9 mouse cellular contexts compared by ENCODE assay signal in the genomic region with DNA sequence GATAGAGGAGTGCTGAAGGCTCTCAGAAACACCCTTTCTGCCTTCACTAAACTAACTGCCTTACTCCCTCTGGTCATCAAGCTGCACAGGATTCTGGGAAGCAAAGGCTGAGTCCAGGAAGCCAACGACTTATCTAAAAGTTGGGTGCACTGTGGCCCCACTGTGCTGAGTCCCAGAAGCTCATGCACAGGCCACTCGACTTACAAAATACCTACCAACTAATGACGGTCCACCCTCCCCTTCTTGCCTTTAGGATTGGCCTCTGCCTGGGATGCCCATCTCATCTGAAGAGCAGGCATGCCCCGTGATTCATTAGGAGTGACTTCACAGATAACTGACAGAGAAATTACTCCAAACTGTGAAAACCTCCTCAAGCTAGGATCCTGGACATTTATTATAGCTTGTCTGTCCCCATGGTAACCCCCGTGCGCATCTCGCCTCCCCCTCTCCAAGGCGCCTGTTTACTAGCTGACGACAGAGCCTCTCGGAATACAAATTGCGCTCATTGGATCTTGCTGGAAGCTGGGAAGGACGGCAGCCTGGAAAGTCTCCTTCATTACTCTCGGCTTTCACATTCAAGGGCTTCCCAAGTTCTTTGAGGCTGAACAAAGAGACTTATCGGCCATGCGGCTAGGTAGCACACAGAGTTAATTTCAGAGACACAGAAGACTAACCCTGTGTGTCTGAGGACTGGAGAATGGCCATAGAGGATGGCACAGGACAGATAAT.
DNase-seq lines count a peak whose midpoint lies in the region; ATAC-seq and TF ChIP-seq lines count a peak whose summit lies in the region.
"Had no signal": no experiment of that assay in that cellular context is flagged by ENCODE, and none has a peak within 500 bp of the region (broad histone marks: within the 10 kb centered on the region; RNA-seq: fewer than 3 reads in every experiment).

No protein-coding gene starts in this region.

- peak overlapping the region; percentile 80 for H3K27ac ChIP-seq in olfactory bulb, adult 2 months (ENCODE audit: insufficient read depth, low read depth, low read length)
- H3K27ac ChIP-seq in intestine, embryonic 15.5 days: no peak overlapping the region
- H3K27ac ChIP-seq: liver, embryonic 15.5 days had no signal

- no peak for TF ChIP-seq CTCF in olfactory bulb, adult 2 months (IDR thresholded peaks at IDR 0.05; ENCODE audit: insufficient read depth, low read depth, low read length)

- no peaks in the 10 kb centered on the region for H3K36me3 ChIP-seq in intestine, embryonic 15.5 days
- H3K36me3 ChIP-seq: liver, embryonic 15.5 days had no signal

- H3K4me2 ChIP-seq in intestine, embryonic 15.5 days (replicated peaks): no peak overlapping the region
- H3K4me2 ChIP-seq: liver, embryonic 15.5 days had no signal

- ATAC-seq in intestine, embryonic 15.5 days: no peak

- H3K4me3 ChIP-seq in olfactory bulb, adult 2 months (ENCODE audit: insufficient read depth, low read depth, low read length): no peak overlapping the region
- H3K4me3 ChIP-seq in intestine, embryonic 15.5 days (replicated peaks): no peak overlapping the region
- H3K4me3 ChIP-seq: liver, embryonic 15.5 days had no signal

- H3K27me3 ChIP-seq in intestine, embryonic 15.5 days (replicated peaks): no peaks in the 10 kb centered on the region

- peaks cover 11% of the 10 kb centered on the region for H3K4me1 ChIP-seq in olfactory bulb, adult 2 months (ENCODE audit: control insufficient read depth, insufficient read depth, low read length)
- no peaks in the 10 kb centered on the region for H3K4me1 ChIP-seq in intestine, embryonic 15.5 days (replicated peaks)
- H3K4me1 ChIP-seq: liver, embryonic 15.5 days had no signal

- peak; percentile 35 for DNase-seq in embryo, embryonic 10 days (ENCODE audit: low spot score)
- no peak for DNase-seq in embryo, embryonic 9.5 days (ENCODE audit: extremely low spot score)
- DNase-seq in frontal cortex, postnatal 14 days (ENCODE audit: low spot score in 2 of 2): peak; percentile 37 to 51
- peak; percentile 63 to 68 for DNase-seq in left cerebral cortex, postnatal 10 days (ENCODE audit: extremely low spot score in 1 of 2, low spot score in 2 of 2)
- DNase-seq in heart, adult 9 months (ENCODE audit: low spot score in 2 of 2): no peak
- no peak for DNase-seq in spleen, postnatal 36 days (ENCODE audit: low spot score in 2 of 2)

- TF ChIP-seq POLR2A in olfactory bulb, adult 2 months (IDR thresholded peaks at IDR 0.05; ENCODE audit: insufficient read depth, low read depth, low read length): no peak

- 23% methylated on average over 15 of the region's 15 CpGs for WGBS in olfactory bulb, adult 2 months
- WGBS in intestine, embryonic 15.5 days: 53% methylated on average over 15 of the region's 15 CpGs

- H3K9ac ChIP-seq in intestine, embryonic 15.5 days: no peak overlapping the region
- H3K9ac ChIP-seq: liver, embryonic 15.5 days had no signal

- intact Hi-C loops in left cerebral cortex, postnatal 10 days (cut with DNase I): no loop called here

- H3K9me3 ChIP-seq in intestine, embryonic 15.5 days: no peaks in the 10 kb centered on the region
- H3K9me3 ChIP-seq: liver, embryonic 15.5 days had no signal

Comparison
In these comparisons a context has a peak if more than half of its experiments do, and no peak if none do; other contexts are left out.
1. DNase-seq: peak in embryo, embryonic 10 days (single experiment), frontal cortex, postnatal 14 days (2 of 2) and left cerebral cortex, postnatal 10 days (2 of 2); none in embryo, embryonic 9.5 days (single experiment), heart, adult 9 months (0 of 2) and spleen, postnatal 36 days (0 of 2).